Mouse (Mus musculus): ENCODE measurements around the gene Ubxn7. TPM values are rescaled to one million over a fixed set of nuclear protein-coding genes. Genes with fewer than 3 reads are reported as not detected.

Ubxn7 gene
- total RNA-seq, 4 experiments from 2014 or later: 10.9 to 15.5 (median 13.3) TPM

DNA sequence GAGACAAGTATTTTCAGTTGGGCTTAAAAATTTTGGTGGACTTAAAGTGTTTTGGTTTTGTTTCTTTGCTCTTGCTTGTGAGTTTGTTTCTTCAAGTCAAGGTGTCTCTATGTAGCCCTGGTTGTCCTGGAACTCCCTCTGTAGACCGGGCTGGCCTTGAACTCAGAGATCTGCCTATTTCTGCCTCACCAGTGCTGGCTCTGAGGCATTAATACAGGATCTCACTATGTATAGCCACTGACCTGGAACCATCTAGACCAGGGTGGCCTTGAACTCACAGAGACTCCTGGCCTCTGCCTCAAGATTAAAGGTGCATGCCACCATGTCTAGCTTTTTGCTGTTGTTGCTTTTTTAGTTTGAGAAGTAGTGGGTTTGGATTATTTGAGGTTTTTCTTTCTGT lies 99.9 kb downstream of the Ubxn7 start:
- DNase-seq (ENCODE audit: low spot score in 2 of 2): no peak

DNA sequence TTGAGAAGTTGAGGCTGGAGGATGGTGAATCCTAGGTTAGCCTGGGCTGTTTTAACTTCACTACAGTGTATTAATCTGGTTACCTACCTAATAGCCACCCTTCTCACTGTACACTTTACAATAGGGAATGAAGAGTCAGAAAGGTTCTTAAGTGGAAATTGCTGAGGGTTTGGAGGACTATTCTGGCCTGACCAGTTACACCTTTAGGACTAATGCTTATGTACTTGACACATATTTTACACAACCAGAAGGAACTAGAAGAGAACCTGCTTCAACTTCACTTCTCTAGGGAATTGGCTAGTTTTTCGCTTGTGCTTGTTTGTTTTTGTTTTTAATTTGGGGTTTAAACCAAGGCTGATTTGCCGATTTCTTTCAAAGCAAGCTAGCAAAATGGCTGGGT lies 101.1 kb downstream of the Ubxn7 start:
- no peak for DNase-seq (ENCODE audit: low spot score in 2 of 2)

DNA sequence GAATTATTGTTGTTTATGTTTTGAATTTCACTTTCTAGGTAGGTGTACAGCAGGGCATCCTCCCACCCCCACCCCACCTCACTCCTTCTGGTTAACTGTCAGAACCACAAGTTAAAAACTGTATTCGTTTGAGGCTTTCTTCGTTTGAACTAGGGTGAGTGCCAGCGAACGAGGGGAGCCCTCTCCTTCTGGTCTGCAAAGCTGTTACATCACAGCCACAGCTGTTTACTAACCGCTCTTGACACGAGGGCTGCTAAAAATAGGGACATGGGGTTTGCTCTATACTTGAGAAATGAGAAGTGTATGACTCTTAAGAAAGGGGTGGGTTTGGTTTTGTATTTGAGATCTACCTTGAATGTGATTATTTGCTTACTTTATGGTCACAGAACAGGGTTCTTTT lies 102.0 kb downstream of the Ubxn7 start:
- DNase-seq (ENCODE audit: low spot score in 2 of 2): peak in 1 of 2 experiments; percentile 38

DNA sequence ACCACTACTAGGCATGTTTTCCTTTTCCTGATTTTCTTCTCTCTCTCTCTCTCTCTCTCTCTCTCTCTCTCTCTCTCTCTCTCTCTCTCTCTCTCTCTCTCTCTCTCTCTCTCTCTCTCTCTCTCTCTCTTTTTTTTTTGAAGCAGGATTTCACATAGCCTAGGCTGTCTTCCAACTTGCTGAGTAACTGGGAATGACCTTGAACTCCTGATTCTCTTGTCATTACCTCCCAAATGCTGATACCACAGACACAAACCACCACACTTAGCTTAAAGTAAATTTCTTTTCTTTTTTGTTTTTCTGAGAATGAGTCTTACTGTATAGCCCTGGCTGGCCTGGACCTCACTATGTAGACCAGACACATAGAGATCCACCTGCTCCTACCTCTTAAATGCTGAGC lies 102.6 kb downstream of the Ubxn7 start:
- DNase-seq (ENCODE audit: low spot score in 2 of 2): no peak

GRCm38 (mm10) chr16:32436657-32437056 lies 104.6 kb downstream of the Ubxn7 start:
- no peak for DNase-seq (ENCODE audit: low spot score in 2 of 2)

GRCm38 (mm10) chr16:32437266-32437665 lies 105.2 kb downstream of the Ubxn7 start:
- peak in 1 of 2 experiments; percentile 24 for DNase-seq (ENCODE audit: low spot score in 2 of 2)

DNA sequence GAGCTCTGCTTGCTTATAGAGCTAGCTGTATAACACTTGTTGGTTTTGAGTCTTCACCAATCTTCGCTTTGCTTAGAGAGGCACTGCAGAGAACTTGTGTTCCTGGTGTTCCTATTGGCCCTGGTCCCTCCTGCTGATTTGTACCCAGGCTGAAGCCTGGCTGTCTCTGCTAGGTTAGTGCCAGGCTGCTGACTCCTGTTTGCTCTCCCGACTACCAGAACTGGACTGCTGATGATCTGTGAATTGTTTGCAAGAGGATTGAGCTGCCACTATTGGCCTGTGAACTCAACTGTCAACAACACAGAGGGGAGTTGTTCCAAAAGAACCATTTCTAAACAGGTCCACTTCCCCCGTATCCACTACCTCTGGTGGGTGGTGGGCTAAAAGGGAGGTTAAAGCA lies 109.4 kb downstream of the Ubxn7 start:
- no peak for DNase-seq (ENCODE audit: low spot score in 2 of 2)

Other genes starting within 250 kb of the Ubxn7 start
- 10 to 100 TPM; 11.3 to 17.4 (median 11.7) TPM for gene Pigx, start 232.5 kb upstream of the Ubxn7 start, total RNA-seq (2022)
- gene Cep19, start 232.5 kb upstream of the Ubxn7 start, total RNA-seq (2022): 10 to 100 TPM in 2 of 4 experiments, 1 to 10 TPM in 2; 9.5 to 11.1 (median 10.2) TPM
- gene Nrros, start 166.7 kb upstream of the Ubxn7 start, total RNA-seq (2022): 1 to 10 TPM in 2 of 4 experiments, under 1 TPM in 2; 0.56 to 1.7 (median 1.2) TPM
- not detected for gene Bex6, start 152.4 kb upstream of the Ubxn7 start, total RNA-seq (2022)
- 10 to 100 TPM; 15.9 to 20.6 (median 16.7) TPM for gene Fbxo45, start 85.1 kb upstream of the Ubxn7 start, total RNA-seq (2022)
- gene Wdr53, start 85.0 kb upstream of the Ubxn7 start, total RNA-seq (2022): 1 to 10 TPM; 5.5 to 8.0 (median 6.5) TPM
- gene Smco1, start 60.8 kb upstream of the Ubxn7 start, total RNA-seq (2022): 10 to 100 TPM; 55.5 to 79.7 (median 66.0) TPM
- 10 to 100 TPM in 2 of 4 experiments, 1 to 10 TPM in 2; 8.5 to 11.7 (median 10.2) TPM for gene Rnf168, start 54.8 kb upstream of the Ubxn7 start, total RNA-seq (2022)
- not detected for gene Tm4sf19, start 68.2 kb downstream of the Ubxn7 start, total RNA-seq (2022)
- 1 to 10 TPM; 4.9 to 7.8 (median 6.4) TPM for gene Tctex1d2, start 87.4 kb downstream of the Ubxn7 start, total RNA-seq (2022)
- gene Pcyt1a, start 98.7 kb downstream of the Ubxn7 start, total RNA-seq (2022): 100 to 1,000 TPM; 124 to 143 (median 130) TPM
- gene Slc51a, start 155.6 kb downstream of the Ubxn7 start, total RNA-seq (2022): not detected
- gene Zdhhc19, start 164.0 kb downstream of the Ubxn7 start, total RNA-seq (2022): not detected